Mouse (Mus musculus) stomach, postnatal 0 days (tissue): ENCODE data around the gene Cenpk.

Experiments used
- CTCF ChIP-seq: IDR thresholded peaks from 2 replicates; pipeline ENCODE4 v1.5.1; 2016; ENCODE audit warnings: antibody characterized with exemption, low read depth, mild to moderate bottlenecking, moderate library complexity
- EP300 ChIP-seq: optimal IDR thresholded peaks from 2 replicates; pipeline ENCODE3; 2016; ENCODE audit warnings: antibody characterized with exemption

- TF ChIP-seq CTCF (no peak), EP300 (no peak)
These were observed 41.1 kb upstream of the Cenpk start for GRCm38 (mm10) chr13:104187357-104187756.
